Mouse (Mus musculus): ENCODE data around the gene Rilp. TPM values are rescaled to one million over a fixed set of nuclear protein-coding genes. Genes with fewer than 3 reads are reported as not detected.
A peak's percentile ranks its signal among the peaks of the same experiment; 100 is the strongest.

Rilp gene
- total and polyA plus RNA-seq, 2 experiments from 2014 or later: 6.9 to 7.0 TPM

DNA sequence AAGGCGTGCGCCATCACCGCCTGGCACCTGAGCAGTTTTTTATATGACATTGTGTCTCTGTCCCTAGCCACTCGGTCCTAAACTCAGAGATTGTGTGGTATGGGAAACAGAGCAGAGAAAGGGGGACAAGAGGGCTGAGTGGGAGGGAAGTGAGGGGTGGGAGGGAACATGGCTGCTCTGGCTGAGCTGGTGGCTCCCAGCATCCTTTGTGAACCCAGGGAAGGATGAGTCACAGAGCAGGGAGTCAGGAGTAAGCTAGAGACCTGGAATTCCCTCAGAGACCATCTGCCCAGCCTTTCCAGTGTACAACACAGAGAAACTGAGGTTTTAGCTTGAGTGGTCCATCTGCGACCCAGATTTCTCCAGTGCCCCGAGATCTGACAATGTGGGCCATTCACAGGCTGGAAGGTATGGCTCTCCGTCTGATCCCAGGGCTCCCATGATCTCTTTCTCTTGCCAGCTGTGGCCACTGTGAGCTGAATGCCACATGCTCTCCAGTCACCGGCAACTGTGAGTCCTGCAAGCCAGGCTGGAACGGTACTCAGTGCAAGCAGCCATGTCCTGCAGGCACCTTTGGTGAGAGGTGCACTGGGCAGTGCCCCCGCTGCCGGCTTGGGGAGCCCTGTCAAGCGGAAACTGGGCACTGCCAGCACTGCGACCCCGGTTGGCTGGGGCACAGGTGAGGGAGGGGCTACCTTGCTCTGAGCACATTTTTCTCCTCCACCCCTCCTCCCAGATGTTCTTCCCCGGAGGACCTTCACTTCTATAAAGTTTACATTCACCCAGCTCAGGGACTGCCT is 10.1 kb downstream of the Rilp start:
- Histone ChIP-seq H3K27me3 (ENCODE audit: insufficient read depth, low read length) (no peaks in the 10 kb centered on the region), H3K36me3 (ENCODE audit: insufficient read depth, low read length) (no peaks in the 10 kb centered on the region), H3K9me3 (ENCODE audit: low read length) (no peaks in the 10 kb centered on the region), H3K4me2 (ENCODE audit: low read depth, low read length, poor library complexity, severe bottlenecking) (no peak overlapping the region), H3K9ac (replicated peaks; ENCODE audit: low read length, poor library complexity, severe bottlenecking) (no peak overlapping the region), H3K4me3 (ENCODE audit: low read depth, low read length) (no peak overlapping the region), H3K4me1 (ENCODE audit: insufficient read depth, low read length) (no peaks in the 10 kb centered on the region), H3K27ac (ENCODE audit: low read depth, low read length) (no peak overlapping the region)
- DNase-seq (ENCODE audit: low spot score): no peak
- no peak for TF ChIP-seq CTCF (IDR thresholded peaks at IDR 0.05)
- ATAC-seq (ENCODE audit: low FRiP score): no peak
- WGBS: 78% methylated on average over 15 of the region's 15 CpGs

DNA sequence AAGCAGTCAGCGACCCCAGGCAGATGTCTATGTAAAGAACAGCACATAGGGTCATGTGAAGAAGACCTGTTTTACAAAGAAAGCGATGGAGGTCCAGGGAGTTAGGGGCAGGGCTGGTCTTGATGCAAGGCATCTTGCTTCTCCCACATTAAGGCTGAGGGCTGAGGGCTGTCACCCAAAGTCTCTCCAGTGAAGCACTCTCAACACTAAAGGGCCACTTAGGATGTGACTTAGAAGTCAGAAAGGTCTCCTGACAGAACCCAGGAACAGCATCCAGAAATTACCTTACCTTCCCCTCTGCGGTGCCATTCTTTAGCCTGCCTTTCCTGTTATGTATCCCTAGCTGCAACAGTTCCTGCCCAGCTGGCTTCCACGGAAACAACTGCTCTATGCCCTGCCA is 11.7 kb downstream of the Rilp start:
- DNase-seq (ENCODE audit: low spot score) (no peak), ATAC-seq (ENCODE audit: low FRiP score) (no peak)
- TF ChIP-seq CTCF (IDR thresholded peaks at IDR 0.05): no peak
- Histone ChIP-seq H3K27me3 (ENCODE audit: insufficient read depth, low read length) (no peaks in the 10 kb centered on the region), H3K4me2 (ENCODE audit: low read depth, low read length, poor library complexity, severe bottlenecking) (no peak overlapping the region), H3K27ac (ENCODE audit: low read depth, low read length) (no peak overlapping the region), H3K4me1 (ENCODE audit: insufficient read depth, low read length) (no peaks in the 10 kb centered on the region), H3K4me3 (ENCODE audit: low read depth, low read length) (no peak overlapping the region), H3K9ac (replicated peaks; ENCODE audit: low read length, poor library complexity, severe bottlenecking) (no peak overlapping the region), H3K9me3 (ENCODE audit: low read length) (no peaks in the 10 kb centered on the region), H3K36me3 (ENCODE audit: insufficient read depth, low read length) (no peaks in the 10 kb centered on the region)
- 84% methylated on average over 4 of the region's 4 CpGs for WGBS

DNA sequence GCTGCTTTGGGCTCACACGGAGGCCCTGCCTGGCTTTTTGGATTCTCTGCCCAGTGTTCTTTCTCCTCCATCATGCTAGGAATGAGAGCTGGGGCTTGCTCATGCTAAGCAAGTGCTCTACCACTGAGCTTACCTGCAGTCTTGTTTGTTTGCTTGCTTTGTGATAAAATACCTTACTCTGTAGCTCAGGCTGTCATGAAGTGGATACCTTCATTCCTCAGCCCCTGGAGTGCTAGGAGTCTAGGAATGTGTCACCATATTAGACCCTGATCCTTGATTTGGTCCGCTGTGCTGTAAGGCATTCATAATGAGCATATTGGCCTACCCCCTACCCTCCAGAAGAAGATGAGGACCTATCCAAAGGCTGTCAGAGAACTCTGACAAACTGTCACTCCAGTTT is 12.9 kb downstream of the Rilp start:
- Histone ChIP-seq H3K4me1 (ENCODE audit: insufficient read depth, low read length) (no peaks in the 10 kb centered on the region), H3K36me3 (ENCODE audit: insufficient read depth, low read length) (no peaks in the 10 kb centered on the region), H3K9me3 (ENCODE audit: low read length) (no peaks in the 10 kb centered on the region), H3K4me3 (ENCODE audit: low read depth, low read length) (no peak overlapping the region), H3K27me3 (ENCODE audit: insufficient read depth, low read length) (no peaks in the 10 kb centered on the region), H3K27ac (ENCODE audit: low read depth, low read length) (no peak overlapping the region), H3K9ac (replicated peaks; ENCODE audit: low read length, poor library complexity, severe bottlenecking) (no peak overlapping the region), H3K4me2 (ENCODE audit: low read depth, low read length, poor library complexity, severe bottlenecking) (no peak overlapping the region)
- no peak for ATAC-seq (ENCODE audit: low FRiP score)
- DNase-seq (ENCODE audit: low spot score): no peak
- WGBS: 86% methylated on average over 2 of the region's 2 CpGs
- no peak for TF ChIP-seq CTCF (IDR thresholded peaks at IDR 0.05)

DNA sequence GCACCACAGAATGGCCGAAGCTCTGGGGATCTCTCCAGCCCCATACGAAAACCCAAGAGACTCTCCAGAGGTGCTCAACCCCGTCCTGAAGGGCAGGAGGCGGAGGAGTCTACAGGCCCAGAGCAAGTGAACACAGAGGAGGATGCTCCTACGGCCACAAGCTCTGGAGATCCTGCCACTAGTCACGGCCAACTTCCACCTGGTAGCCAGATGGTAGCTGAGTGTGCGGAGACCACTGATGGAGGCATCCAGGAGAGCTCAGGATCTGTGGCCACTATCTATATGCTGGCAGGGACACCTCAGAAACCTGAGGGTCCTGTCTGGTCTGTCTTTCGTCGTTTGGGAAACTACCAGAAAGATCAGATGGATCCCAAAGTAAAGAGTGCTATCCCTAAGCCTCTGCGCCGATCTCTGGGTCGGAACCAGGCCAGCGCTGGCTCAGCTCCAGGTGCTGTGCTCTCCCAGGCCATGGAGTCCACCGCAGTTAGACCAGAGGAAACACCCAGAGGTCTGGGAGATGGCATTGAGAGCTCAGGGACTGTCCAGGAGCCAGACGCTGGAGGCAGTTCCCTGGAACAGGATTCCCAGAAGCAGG is 15.7 kb downstream of the Rilp start:
- DNase-seq (ENCODE audit: low spot score) (no peak), ATAC-seq (ENCODE audit: low FRiP score) (no peak)
- Histone ChIP-seq H3K27me3 (ENCODE audit: insufficient read depth, low read length) (no peaks in the 10 kb centered on the region), H3K27ac (ENCODE audit: low read depth, low read length) (no peak overlapping the region), H3K4me2 (ENCODE audit: low read depth, low read length, poor library complexity, severe bottlenecking) (no peak overlapping the region), H3K9me3 (ENCODE audit: low read length) (no peaks in the 10 kb centered on the region), H3K4me3 (ENCODE audit: low read depth, low read length) (no peak overlapping the region), H3K36me3 (ENCODE audit: insufficient read depth, low read length) (no peaks in the 10 kb centered on the region), H3K9ac (replicated peaks; ENCODE audit: low read length, poor library complexity, severe bottlenecking) (no peak overlapping the region), H3K4me1 (ENCODE audit: insufficient read depth, low read length) (no peaks in the 10 kb centered on the region)
- no peak for TF ChIP-seq CTCF (IDR thresholded peaks at IDR 0.05)
- 85% methylated on average over 15 of the region's 15 CpGs for WGBS

DNA sequence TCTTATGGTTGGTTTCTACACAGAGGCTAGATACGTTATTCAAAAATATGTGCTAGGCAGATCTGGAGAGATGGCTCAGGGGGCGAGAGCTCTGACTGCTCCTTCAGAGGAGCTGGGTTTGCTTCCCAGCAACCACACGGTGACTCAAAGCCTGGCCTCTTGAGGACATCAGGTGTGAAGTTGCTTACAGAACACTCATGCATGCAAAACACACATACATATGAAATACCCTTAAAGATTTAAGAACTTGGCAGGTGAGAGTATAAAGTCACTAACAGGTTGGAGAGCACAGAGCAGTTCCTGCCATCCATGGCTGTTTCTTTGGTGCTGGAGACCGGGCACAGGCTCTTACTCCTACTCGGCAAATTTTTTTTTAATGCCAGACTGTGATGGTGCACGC is 17.0 kb downstream of the Rilp start:
- H3K27me3 ChIP-seq (ENCODE audit: insufficient read depth, low read length): no peaks in the 10 kb centered on the region
- no peak overlapping the region for H3K27ac ChIP-seq (ENCODE audit: low read depth, low read length)
- H3K4me3 ChIP-seq (ENCODE audit: low read depth, low read length): no peak overlapping the region
- H3K4me2 ChIP-seq (ENCODE audit: low read depth, low read length, poor library complexity, severe bottlenecking): no peak overlapping the region
- no peak for DNase-seq (ENCODE audit: low spot score)
- H3K36me3 ChIP-seq (ENCODE audit: insufficient read depth, low read length): no peaks in the 10 kb centered on the region
- TF ChIP-seq CTCF (IDR thresholded peaks at IDR 0.05): no peak
- no peaks in the 10 kb centered on the region for H3K9me3 ChIP-seq (ENCODE audit: low read length)
- H3K9ac ChIP-seq (replicated peaks; ENCODE audit: low read length, poor library complexity, severe bottlenecking): no peak overlapping the region
- no peaks in the 10 kb centered on the region for H3K4me1 ChIP-seq (ENCODE audit: insufficient read depth, low read length)
- 80% methylated on average over 6 of the region's 6 CpGs for whole genome bisulfite sequencing
- ATAC-seq (ENCODE audit: low FRiP score): no peak

- ATAC-seq (ENCODE audit: low FRiP score): no peak
- no peaks in the 10 kb centered on the region for H3K36me3 ChIP-seq (ENCODE audit: insufficient read depth, low read length)
- WGBS: 54% methylated on average over 4 of the region's 4 CpGs
- no peak for TF ChIP-seq CTCF (IDR thresholded peaks at IDR 0.05)
- H3K27ac ChIP-seq (ENCODE audit: low read depth, low read length): peak overlapping the region; percentile 99
- H3K9me3 ChIP-seq (ENCODE audit: low read length): no peaks in the 10 kb centered on the region
- H3K4me3 ChIP-seq (ENCODE audit: low read depth, low read length): no peak overlapping the region
- no peaks in the 10 kb centered on the region for H3K27me3 ChIP-seq (ENCODE audit: insufficient read depth, low read length)
- peaks cover 10% of the 10 kb centered on the region for H3K4me1 ChIP-seq (ENCODE audit: insufficient read depth, low read length)
- H3K9ac ChIP-seq (replicated peaks; ENCODE audit: low read length, poor library complexity, severe bottlenecking): no peak overlapping the region
- no peak for DNase-seq (ENCODE audit: low spot score)
- H3K4me2 ChIP-seq (ENCODE audit: low read depth, low read length, poor library complexity, severe bottlenecking): peak overlapping the region; percentile 96; the same call in 1 of the 2 replicates
Measured at GRCm38 (mm10) chr11:75529771-75530170, 19.9 kb downstream of the Rilp start.

Measured in midbrain, postnatal 0 days (tissue).